Mouse (Mus musculus) A20 (cell line): ENCODE measurements around the gene Olfr738.

Experiments used
- DNase-seq: peaks from one replicate; pipeline ENCODE4 v3.0.0-alpha.2; 2011; ENCODE audit warnings: low read depth, low spot score

Olfr738 gene

GRCm38 (mm10) chr14:50407268-50407667, at the start of gene Olfr738:
Gene Olfr738, plus strand, starts transcription at chr14:50407568.
- DNase-seq, result no peak

- no peak for DNase-seq
Observed at GRCm38 (mm10) chr14:50357593-50357992, 49.8 kb upstream of the Olfr738 start, which contains the start of gene Tlr11. Gene Tlr11, plus strand, starts transcription at chr14:50357914.

GRCm38 (mm10) chr14:50360480-50360879, 46.9 kb upstream of the Olfr738 start:
- DNase-seq, result no peak

GRCm38 (mm10) chr14:50363561-50363960, 43.8 kb upstream of the Olfr738 start:
- DNase-seq, result no peak

- DNase-seq, result no peak
Observed at GRCm38 (mm10) chr14:50380863-50381262, 26.5 kb upstream of the Olfr738 start, which contains the start of gene Olfr736. Gene Olfr736, plus strand, starts transcription at chr14:50381163.

GRCm38 (mm10) chr14:50418326-50418725, 11.0 kb downstream of the Olfr738 start, which contains the start of gene Olfr739:
Gene Olfr739, plus strand, starts transcription at chr14:50418626.
- no peak for DNase-seq

- DNase-seq, result no peak
Observed at GRCm38 (mm10) chr14:50445245-50445644, 37.9 kb downstream of the Olfr738 start, which contains the start of gene Olfr740. Gene Olfr740, plus strand, starts transcription at chr14:50445545.
